Mouse (Mus musculus) heart, embryonic 14.5 days (tissue): Measurements from ENCODE around the gene Tanc1. TPM values are rescaled to one million over a fixed set of nuclear protein-coding genes. Genes with fewer than 3 reads are reported as not detected.

ENCODE experiments used
- ATAC-seq: fragments of 200-750 bp; cut with Nextera tagmentation; 2 replicates; pipeline ENCODE4 v1.8.0; 2017; ENCODE audit warnings: low read depth, moderate TSS enrichment; ENCODE audit not compliant: insufficient number of reproducible peaks, insufficient read depth, low FRiP score
- H3K27ac ChIP-seq, 2 experiments: fragments of 200-500 bp in 1 of 2; fragments of 300-500 bp in 1 of 2; sonication (generic) in 1 of 2; replicated peaks in 1 of 2; 2 replicates each; pipeline ENCODE4 v1.5.1; 2012 to 2014; ENCODE audit warnings: low read depth in 2 of 2, low read length in 2 of 2, control low read depth in 1 of 2, mild to moderate bottlenecking in 1 of 2, mixed read lengths in 1 of 2; ENCODE audit not compliant: control insufficient read depth in 1 of 2, insufficient read depth in 1 of 2
- H3K27me3 ChIP-seq: fragments of 300-500 bp; sonication (generic); 2 replicates; pipeline ENCODE4 v1.6.1; 2014; ENCODE audit warnings: mild to moderate bottlenecking, low read length, control low read depth; ENCODE audit not compliant: control insufficient read depth, insufficient read depth
- H3K36me3 ChIP-seq: fragments of 300-500 bp; sonication (generic); 2 replicates; pipeline ENCODE4 v1.6.1; 2014; ENCODE audit warnings: mild to moderate bottlenecking, control low read depth, low read length, mixed read lengths; ENCODE audit not compliant: control insufficient read depth, insufficient read depth
- H3K4me1 ChIP-seq, 2 experiments: fragments of 200-500 bp in 1 of 2; fragments of 300-500 bp in 1 of 2; sonication (generic) in 1 of 2; 2 replicates each; pipeline ENCODE4 v1.6.1; 2012 to 2014; ENCODE audit warnings: low read length in 2 of 2, control low read depth in 1 of 2, mixed read lengths in 1 of 2; ENCODE audit not compliant: control insufficient read depth in 2 of 2, insufficient read depth in 2 of 2
- H3K4me2 ChIP-seq: fragments of 300-500 bp; sonication (generic); 2 replicates; pipeline ENCODE4 v1.6.1; 2014; ENCODE audit warnings: mild to moderate bottlenecking, low read length
- H3K4me3 ChIP-seq, 2 experiments: fragments of 200-500 bp in 1 of 2; fragments of 300-500 bp in 1 of 2; sonication (generic) in 1 of 2; 2 replicates each; pipeline ENCODE4 v1.5.1; 2012 to 2014; ENCODE audit warnings: low read length in 2 of 2, mild to moderate bottlenecking in 2 of 2, control low read depth in 1 of 2, low read depth in 1 of 2, moderate library complexity in 1 of 2; ENCODE audit not compliant: control insufficient read depth in 1 of 2, insufficient read depth in 1 of 2
- H3K9ac ChIP-seq: fragments of 300-500 bp; sonication (generic); 2 replicates; pipeline ENCODE4 v1.6.1; 2014; ENCODE audit warnings: mild to moderate bottlenecking, low read length
- H3K9me3 ChIP-seq: fragments of 300-500 bp; sonication (generic); 2 replicates; pipeline ENCODE4 v1.6.1; 2016; ENCODE audit warnings: low read length, control low read depth; ENCODE audit not compliant: control insufficient read depth
- WGBS: fragments of 180-500 bp; shearing (Covaris S2); extraction: QIAGEN DNeasy Blood & Tissue Kit; methylation state at CpG from one replicate; pipeline ENCODE4 v1.1.7; 2014; 5-methylcytosine and 5-hydroxymethylcytosine counted together
- polyA plus RNA-seq: library from polyadenylated mRNA; unstranded; fragments of >200 nt; fragmentation: Nextera tagmentation; extraction: Ambion mirVana; gene quantifications from 2 replicates; pipeline ENCODE4 v1.2.1, GENCODE M21; 2014

Gene Tanc1
- polyA plus RNA-seq, 1 experiment from 2014 or later = 27.2 TPM

- Histone ChIP-seq H3K4me3 (no peak overlapping the region), H3K27ac (no peak overlapping the region), H3K9me3 (no peaks in the 10 kb centered on the region), H3K9ac (no peak overlapping the region), H3K36me3 (peaks cover 80% of the 10 kb centered on the region), H3K27me3 (no peaks in the 10 kb centered on the region), H3K4me2 (no peak overlapping the region), H3K4me1 (peaks cover 9 to 16% of the 10 kb centered on the region in 2 experiments)
- 50% methylated on average over 16 of the region's 16 CpGs for whole genome bisulfite sequencing
- ATAC-seq = no peak
These were observed 187.2 kb downstream of the Tanc1 start for GRCm38 (mm10) chr2:59798934-59799532.

- H3K4me2 ChIP-seq = no peak overlapping the region
- H3K9me3 ChIP-seq = no peaks in the 10 kb centered on the region
- no peak for ATAC-seq
- H3K4me1 ChIP-seq = peaks cover 9 to 16% of the 10 kb centered on the region in 2 experiments
- peaks cover 77% of the 10 kb centered on the region for H3K36me3 ChIP-seq
- WGBS = 63% methylated on average over 14 of the region's 14 CpGs
- H3K27me3 ChIP-seq = no peaks in the 10 kb centered on the region
- no peak overlapping the region for H3K9ac ChIP-seq
- H3K4me3 ChIP-seq = no peak overlapping the region
- no peak overlapping the region for H3K27ac ChIP-seq
These were observed 187.7 kb downstream of the Tanc1 start for GRCm38 (mm10) chr2:59799572-59799971.

GRCm38 (mm10) chr2:59800481-59801266 lies 188.8 kb downstream of the Tanc1 start:
- WGBS = 84% methylated on average over 18 of the region's 18 CpGs
- ATAC-seq = no peak
- no peak overlapping the region for H3K9ac ChIP-seq
- peaks cover 66% of the 10 kb centered on the region for H3K36me3 ChIP-seq
- H3K9me3 ChIP-seq = no peaks in the 10 kb centered on the region
- H3K27ac ChIP-seq = no peak overlapping the region
- H3K4me2 ChIP-seq = no peak overlapping the region
- H3K27me3 ChIP-seq = no peaks in the 10 kb centered on the region
- H3K4me1 ChIP-seq = peaks cover 13 to 16% of the 10 kb centered on the region in 2 experiments
- no peak overlapping the region for H3K4me3 ChIP-seq

GRCm38 (mm10) chr2:59802722-59803387 lies 191.0 kb downstream of the Tanc1 start:
- WGBS = 66% methylated on average over 8 of the region's 8 CpGs
- Histone ChIP-seq H3K9ac (no peak overlapping the region), H3K27me3 (no peaks in the 10 kb centered on the region), H3K4me2 (no peak overlapping the region), H3K4me1 (peaks cover 15 to 16% of the 10 kb centered on the region in 2 experiments), H3K9me3 (no peaks in the 10 kb centered on the region), H3K27ac (no peak overlapping the region), H3K4me3 (no peak overlapping the region), H3K36me3 (peaks cover 66% of the 10 kb centered on the region)
- no peak; the same call in 1 of the 2 replicates for ATAC-seq

- Histone ChIP-seq H3K27ac (0 out of 4 replicates have a peak overlapping the region, but pooled peaks of 1 of the 2 experiments have one; percentile 3), H3K4me2 (no peak overlapping the region), H3K9ac (no peak overlapping the region), H3K4me1 (peaks cover 8% of the 10 kb centered on the region in 2 experiments), H3K36me3 (peaks cover 69% of the 10 kb centered on the region), H3K27me3 (no peaks in the 10 kb centered on the region), H3K4me3 (no peak overlapping the region), H3K9me3 (no peaks in the 10 kb centered on the region)
- WGBS = 56% methylated on average over 2 of the region's 2 CpGs
- no peak for ATAC-seq
These were observed 193.8 kb downstream of the Tanc1 start for GRCm38 (mm10) chr2:59805595-59805994.

GRCm38 (mm10) chr2:59806038-59806437 lies 194.2 kb downstream of the Tanc1 start:
- ATAC-seq = no peak
- no peak overlapping the region for H3K9ac ChIP-seq
- no peaks in the 10 kb centered on the region for H3K9me3 ChIP-seq
- H3K4me2 ChIP-seq = no peak overlapping the region
- H3K4me1 ChIP-seq = peaks cover 8 to 12% of the 10 kb centered on the region in 2 experiments
- no peak overlapping the region for H3K4me3 ChIP-seq
- H3K36me3 ChIP-seq = peaks cover 69% of the 10 kb centered on the region
- H3K27ac ChIP-seq = 0 out of 4 replicates have a peak overlapping the region, but pooled peaks of 1 of the 2 experiments have one; percentile 3
- WGBS = 40% methylated on average over 6 of the region's 6 CpGs
- no peaks in the 10 kb centered on the region for H3K27me3 ChIP-seq

- H3K4me3 ChIP-seq = no peak overlapping the region
- no peak overlapping the region for H3K27ac ChIP-seq
- no peak for ATAC-seq
- WGBS = 77% methylated on average over 4 of the region's 4 CpGs
- H3K4me2 ChIP-seq = no peak overlapping the region
- H3K27me3 ChIP-seq = no peaks in the 10 kb centered on the region
- no peaks in the 10 kb centered on the region for H3K9me3 ChIP-seq
- no peak overlapping the region for H3K9ac ChIP-seq
- H3K4me1 ChIP-seq = peaks cover 0 to 12% of the 10 kb centered on the region in 2 experiments
- peaks cover 60% of the 10 kb centered on the region for H3K36me3 ChIP-seq
These were observed 196.8 kb downstream of the Tanc1 start for GRCm38 (mm10) chr2:59808608-59809007.
